8 mouse cellular contexts compared by ENCODE assay signal in the genomic region with DNA sequence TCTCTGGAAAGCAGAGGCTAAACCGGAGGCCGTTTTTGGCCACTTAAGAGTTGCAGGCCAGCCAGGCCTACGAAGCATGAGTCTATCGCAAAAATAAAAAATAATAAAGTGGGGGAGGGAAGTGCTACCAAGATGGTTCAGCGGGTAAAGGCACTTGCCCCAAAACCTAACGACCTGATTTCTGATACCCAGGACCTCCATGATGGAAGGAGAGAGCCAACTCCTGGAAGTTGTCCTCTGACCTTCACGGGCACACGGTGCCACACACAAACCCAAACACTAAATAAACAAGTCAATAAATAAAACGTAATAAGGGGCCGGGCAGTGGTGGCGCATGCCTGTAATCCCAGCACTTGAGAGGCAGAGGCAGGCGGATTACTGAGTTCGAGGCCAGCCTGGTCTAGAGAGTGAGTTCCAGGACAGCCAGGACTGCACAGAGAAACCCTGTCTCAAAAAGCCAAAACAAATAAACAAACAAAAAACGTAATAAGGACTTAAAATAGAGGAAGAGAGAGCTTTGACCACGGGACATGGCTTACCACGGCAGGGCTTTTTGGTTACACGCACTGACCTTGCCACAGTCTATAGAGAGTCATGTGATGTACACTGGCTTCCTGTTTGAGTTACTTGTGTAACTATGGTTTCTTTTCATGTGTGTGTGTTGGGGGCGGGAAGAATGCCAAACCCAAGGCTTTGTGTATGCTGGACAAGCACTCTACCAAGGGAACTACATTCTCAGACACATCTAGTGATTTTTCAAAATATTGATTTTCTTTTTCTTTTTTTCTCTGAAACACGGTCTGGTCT. TPM values are rescaled to one million over a fixed set of nuclear protein-coding genes. Genes with fewer than 3 reads are reported as not detected.
DNase-seq lines count a peak whose midpoint lies in the region; ATAC-seq lines count a peak whose summit lies in the region.

No protein-coding gene starts in this region.

- H3K9me3 ChIP-seq in neural tube, embryonic 12.5 days = no peaks in the 10 kb centered on the region
- H3K9me3 ChIP-seq in heart, embryonic 12.5 days (replicated peaks) = no peaks in the 10 kb centered on the region
- H3K9me3 ChIP-seq in liver, embryonic 13.5 days (replicated peaks) = peaks cover 4% of the 10 kb centered on the region; the same call in 1 of the 2 replicates

- 0 out of 2 replicates have a peak overlapping the region, but pooled peaks have one; percentile 43 for H3K4me3 ChIP-seq in neural tube, embryonic 12.5 days
- peak overlapping the region; percentile 58; the same call in 1 of the 2 replicates for H3K4me3 ChIP-seq in heart, embryonic 12.5 days
- H3K4me3 ChIP-seq in liver, embryonic 13.5 days (replicated peaks) = peak overlapping the region; percentile 64; the same call in 1 of the 2 replicates

- ATAC-seq in neural tube, embryonic 12.5 days (ENCODE audit: low FRiP score, low read depth) = no peak
- no peak for ATAC-seq in heart, embryonic 12.5 days (ENCODE audit: insufficient number of reproducible peaks, low FRiP score)
- ATAC-seq in liver, embryonic 13.5 days (ENCODE audit: low read depth) = no peak

- H3K4me1 ChIP-seq in neural tube, embryonic 12.5 days = peaks cover 14% of the 10 kb centered on the region
- H3K4me1 ChIP-seq in heart, embryonic 12.5 days (replicated peaks) = peaks cover 35% of the 10 kb centered on the region
- H3K4me1 ChIP-seq in liver, embryonic 13.5 days (replicated peaks) = peaks cover 58% of the 10 kb centered on the region

- peaks cover 32% of the 10 kb centered on the region for H3K27me3 ChIP-seq in neural tube, embryonic 12.5 days (replicated peaks)
- no peaks in the 10 kb centered on the region for H3K27me3 ChIP-seq in heart, embryonic 12.5 days (replicated peaks)
- peaks cover 13% of the 10 kb centered on the region for H3K27me3 ChIP-seq in liver, embryonic 13.5 days

- DNase-seq in neural tube, embryonic 10.5 days (ENCODE audit: extremely low spot score, low spot score) = no peak
- DNase-seq in liver, embryonic 13.5 days = no peak
- peak; percentile 47 to 48 for DNase-seq in spleen, adult 18-20 months
- no peak for DNase-seq in adrenal gland, postnatal 4 days (ENCODE audit: low spot score in 2 of 2)
- DNase-seq in layer of hippocampus, adult 11-12 months (ENCODE audit: low spot score) = no peak
- no peak for DNase-seq in urinary bladder, adult 2 months (ENCODE audit: low spot score)

- WGBS in neural tube, embryonic 12.5 days = 79% methylated on average over 19 of the region's 19 CpGs
- WGBS in heart, embryonic 12.5 days = 76% methylated on average over 19 of the region's 19 CpGs
- 61% methylated on average over 19 of the region's 19 CpGs for WGBS in liver, embryonic 13.5 days (ENCODE audit: insufficient replicate concordance)

- no peaks in the 10 kb centered on the region for H3K36me3 ChIP-seq in neural tube, embryonic 12.5 days
- H3K36me3 ChIP-seq in heart, embryonic 12.5 days = 0 out of 2 replicates have a peak, but pooled peaks cover 1% of the 10 kb centered on the region
- H3K36me3 ChIP-seq in liver, embryonic 13.5 days = no peaks in the 10 kb centered on the region

- H3K4me2 ChIP-seq in neural tube, embryonic 12.5 days (replicated peaks) = peak overlapping the region; percentile 88; the same call in 1 of the 2 replicates
- H3K4me2 ChIP-seq in heart, embryonic 12.5 days = peak overlapping the region; percentile 88
- H3K4me2 ChIP-seq in liver, embryonic 13.5 days = peak overlapping the region; percentile 85

- no peak overlapping the region for H3K27ac ChIP-seq in neural tube, embryonic 12.5 days
- H3K27ac ChIP-seq in heart, embryonic 12.5 days (ENCODE audit: poor library complexity, severe bottlenecking) = 0 out of 2 replicates have a peak overlapping the region, but pooled peaks have one; percentile 69
- H3K27ac ChIP-seq in liver, embryonic 13.5 days = peak overlapping the region; percentile 47; the same call in 1 of the 2 replicates

- H3K9ac ChIP-seq in neural tube, embryonic 12.5 days = no peak overlapping the region
- H3K9ac ChIP-seq in heart, embryonic 12.5 days = 0 out of 2 replicates have a peak overlapping the region, but pooled peaks have one; percentile 87
- H3K9ac ChIP-seq in liver, embryonic 13.5 days = no peak overlapping the region

RNA-seq across cellular contexts. Expression of a gene that starts 0.9 kb away (rescaled TPM):
- 14.2 and 15.7 TPM in 2 replicates for polyA plus RNA-seq in neural tube, embryonic 12.5 days (2016; fragmentation: Nextera tagmentation; extraction: Ambion mirVana)
- polyA plus RNA-seq in heart, embryonic 12.5 days (2016; fragmentation: Nextera tagmentation; extraction: Ambion mirVana) = 26.2 and 29.2 TPM in 2 replicates
- 8.9 and 11.1 TPM in 2 replicates for polyA plus RNA-seq in liver, embryonic 13.5 days (2015; fragmentation: Nextera tagmentation; extraction: Ambion mirVana)
- 10 to 100 TPM; 48.6 to 49.8 TPM for total RNA-seq in adrenal gland, postnatal 4 days (2021)
- 119 and 129 TPM in 2 replicates for polyA plus RNA-seq in urinary bladder, adult 2 months (2012; rRNA removed)

RNA-seq across cellular contexts. Expression of a gene that starts 27.1 kb away (rescaled TPM):
- polyA plus RNA-seq in neural tube, embryonic 12.5 days (2016; fragmentation: Nextera tagmentation; extraction: Ambion mirVana) = 141 and 142 TPM in 2 replicates
- polyA plus RNA-seq in heart, embryonic 12.5 days (2016; fragmentation: Nextera tagmentation; extraction: Ambion mirVana) = 117 and 128 TPM in 2 replicates
- polyA plus RNA-seq in liver, embryonic 13.5 days (2015; fragmentation: Nextera tagmentation; extraction: Ambion mirVana) = 291 and 294 TPM in 2 replicates
- total RNA-seq in adrenal gland, postnatal 4 days (2021) = 10 to 100 TPM; 41.5 to 42.2 TPM
- 24.8 and 36.4 TPM in 2 replicates for polyA plus RNA-seq in urinary bladder, adult 2 months (2012; rRNA removed)

RNA-seq across cellular contexts. Expression of a gene that starts 43.1 kb away (rescaled TPM):
- 30.0 and 32.1 TPM in 2 replicates for polyA plus RNA-seq in neural tube, embryonic 12.5 days (2016; fragmentation: Nextera tagmentation; extraction: Ambion mirVana)
- polyA plus RNA-seq in heart, embryonic 12.5 days (2016; fragmentation: Nextera tagmentation; extraction: Ambion mirVana) = 24.4 and 28.7 TPM in 2 replicates
- polyA plus RNA-seq in liver, embryonic 13.5 days (2015; fragmentation: Nextera tagmentation; extraction: Ambion mirVana) = 11.5 and 11.8 TPM in 2 replicates
- 100 to 1,000 TPM; 115 to 120 TPM for total RNA-seq in adrenal gland, postnatal 4 days (2021)
- 39.0 and 43.3 TPM in 2 replicates for polyA plus RNA-seq in urinary bladder, adult 2 months (2012; rRNA removed)

Comparison
In these comparisons a context has a peak if more than half of its experiments do, and no peak if none do; other contexts are left out.
1. DNase-seq: peak in spleen, adult 18-20 months (2 of 2); none in neural tube, embryonic 10.5 days (single experiment), liver, embryonic 13.5 days (single experiment), adrenal gland, postnatal 4 days (0 of 2), layer of hippocampus, adult 11-12 months (single experiment) and urinary bladder, adult 2 months (single experiment).
2. Peak in every context shown above with its lines, with median percentiles within 50 percentile points of each other: H3K4me2 ChIP-seq and H3K4me3 ChIP-seq.